Mouse (Mus musculus) embryo, embryonic 9.5 days (tissue): ENCODE measurements around the gene Cacna2d3.

Experiments used
- DNase-seq: peaks from one replicate; pipeline ENCODE4 v3.0.0-alpha.2; 2017; ENCODE audit errors: extremely low spot score

Cacna2d3 gene

GRCm38 (mm10) chr14:28948019-28948850, 773.4 kb downstream of the Cacna2d3 start:
- DNase-seq = no peak

- no peak for DNase-seq
Measured at GRCm38 (mm10) chr14:28932746-28933293, 788.8 kb downstream of the Cacna2d3 start.

GRCm38 (mm10) chr14:28923180-28923961, 798.3 kb downstream of the Cacna2d3 start:
- DNase-seq = no peak

- no peak for DNase-seq
Measured at GRCm38 (mm10) chr14:28918871-28919270, 802.8 kb downstream of the Cacna2d3 start.

DNA sequence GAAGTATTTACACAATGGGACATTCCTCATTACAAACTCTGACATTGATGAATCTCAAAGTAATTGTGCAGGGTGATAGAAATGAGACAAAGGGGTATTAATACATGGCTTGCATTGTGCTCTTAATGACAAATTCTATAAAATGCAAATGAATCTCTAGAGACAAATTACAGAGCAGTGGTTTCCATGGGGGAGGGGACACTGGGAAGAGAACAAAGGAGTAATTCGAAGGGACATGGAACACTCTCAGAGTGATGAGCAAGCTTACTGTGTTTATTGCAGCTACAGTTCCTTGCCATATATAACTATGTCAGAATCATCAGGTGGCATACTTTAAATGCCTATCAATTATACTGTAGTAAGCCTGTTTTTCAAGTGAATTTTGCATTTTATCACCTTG, 806.7 kb downstream of the Cacna2d3 start:
- DNase-seq = no peak

DNA sequence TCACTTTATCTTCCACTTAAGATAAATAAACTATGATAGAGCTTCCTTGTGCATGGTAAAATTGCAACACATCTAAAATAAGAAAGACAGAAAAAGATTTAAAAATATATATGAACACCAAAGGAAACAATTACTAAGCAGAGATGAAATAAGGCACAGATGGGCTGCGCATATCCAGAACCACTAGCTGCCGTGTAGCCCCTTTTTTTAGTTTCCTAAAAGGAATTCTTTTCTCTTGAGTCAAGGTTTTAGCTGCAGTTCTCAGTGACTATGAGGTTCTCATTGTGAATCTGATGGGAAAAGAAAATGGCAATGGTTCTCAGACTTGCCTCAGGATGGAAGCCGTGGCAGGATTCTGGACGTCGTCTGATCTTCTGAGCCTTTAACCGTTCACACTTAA, 814.0 kb downstream of the Cacna2d3 start:
- DNase-seq = no peak

- DNase-seq = no peak
Measured at GRCm38 (mm10) chr14:28892530-28892929, 829.1 kb downstream of the Cacna2d3 start.

DNA sequence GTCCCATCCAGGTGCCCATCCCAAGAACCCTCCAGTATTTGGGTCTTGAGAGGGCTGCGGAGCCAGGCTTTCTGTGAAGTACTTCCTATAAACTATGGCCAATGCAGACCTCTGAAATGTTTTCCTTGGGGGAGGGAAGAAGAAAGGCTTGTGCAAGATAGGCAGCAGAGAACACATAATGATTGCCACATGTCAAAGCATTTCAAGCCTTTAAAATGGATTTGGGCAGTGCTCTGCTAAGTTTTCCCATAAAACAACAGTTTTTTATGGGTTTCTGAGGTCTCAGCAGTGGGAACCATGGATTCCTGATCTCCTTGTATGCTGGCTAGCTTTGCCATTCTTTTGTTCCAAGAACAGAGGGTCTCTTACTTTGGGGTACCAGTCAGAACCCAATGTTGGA, 834.3 kb downstream of the Cacna2d3 start:
- DNase-seq = no peak

- no peak for DNase-seq
Measured at GRCm38 (mm10) chr14:28886661-28887060, 835.0 kb downstream of the Cacna2d3 start.

- DNase-seq = peak; percentile 28
Measured at GRCm38 (mm10) chr14:28870983-28871382, 850.7 kb downstream of the Cacna2d3 start.

DNA sequence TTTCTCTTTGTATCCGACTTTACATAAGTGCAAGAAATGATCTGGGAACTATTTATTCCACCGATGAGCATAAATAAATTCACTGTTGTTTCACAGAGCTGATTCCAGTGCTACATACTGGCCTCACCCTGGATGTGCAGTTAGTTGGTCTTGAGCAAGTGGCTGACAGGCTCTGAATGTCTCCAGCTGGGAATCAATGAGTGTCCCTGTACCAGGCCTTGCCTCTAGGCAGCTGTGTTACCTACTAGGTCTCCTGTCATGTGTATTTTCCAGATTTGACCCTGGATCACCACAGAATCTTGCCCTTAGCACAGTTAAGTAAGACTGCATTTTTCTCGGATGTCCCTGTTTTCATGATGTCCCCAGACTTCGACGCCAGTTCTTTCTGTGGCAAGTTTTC, 851.3 kb downstream of the Cacna2d3 start:
- DNase-seq = no peak

GRCm38 (mm10) chr14:28864925-28865324, 856.7 kb downstream of the Cacna2d3 start:
- no peak for DNase-seq

GRCm38 (mm10) chr14:28861142-28861541, 860.5 kb downstream of the Cacna2d3 start:
- no peak for DNase-seq
